Mouse (Mus musculus) naive thymus-derived CD4-positive, alpha-beta T cell, adult 2 months (primary cell): Measurements from ENCODE around the gene Gm30302.

Source experiments
- DNase-seq: peaks from one replicate; pipeline ENCODE4 v3.0.0-alpha.2; 2011; ENCODE audit warnings: low read depth

Gm30302 gene

DNA sequence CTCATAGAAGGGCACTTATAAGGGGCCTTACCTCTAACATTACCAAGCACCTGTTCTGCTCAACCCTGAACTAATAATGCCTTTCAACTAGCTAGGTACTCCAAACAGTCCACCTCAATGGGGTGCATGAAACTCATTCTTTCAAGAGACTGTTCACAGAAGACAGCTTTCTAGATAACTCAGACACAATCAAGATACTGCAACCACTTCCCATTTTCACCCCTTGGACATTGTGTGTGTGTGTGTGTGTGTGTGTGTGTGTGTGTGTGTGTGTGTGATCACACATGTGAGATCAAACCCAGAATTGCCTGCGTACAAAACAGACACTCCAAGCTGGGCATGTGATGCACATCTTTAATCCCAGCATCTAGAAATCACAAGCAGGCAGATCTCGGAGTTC is 60.8 kb downstream of the Gm30302 start:
- DNase-seq = no peak

- DNase-seq = no peak
Measured at GRCm38 (mm10) chr13:49736430-49736829, 62.4 kb downstream of the Gm30302 start.
